Mouse (Mus musculus) cerebellum, postnatal 10 days (tissue): ENCODE measurements around the gene Vmn2r3.
"Not testable (repeated sequence)": the region's sequence is repeated elsewhere in the genome, so short reads cannot be mapped to it uniquely, and the experiment has no call there.

ENCODE experiments used
- DNase-seq, 2 experiments: peaks; one replicate each; pipeline ENCODE4 v3.0.0; 2021; ENCODE audit warnings: mixed read lengths in 2 of 2

Vmn2r3 gene

DNA sequence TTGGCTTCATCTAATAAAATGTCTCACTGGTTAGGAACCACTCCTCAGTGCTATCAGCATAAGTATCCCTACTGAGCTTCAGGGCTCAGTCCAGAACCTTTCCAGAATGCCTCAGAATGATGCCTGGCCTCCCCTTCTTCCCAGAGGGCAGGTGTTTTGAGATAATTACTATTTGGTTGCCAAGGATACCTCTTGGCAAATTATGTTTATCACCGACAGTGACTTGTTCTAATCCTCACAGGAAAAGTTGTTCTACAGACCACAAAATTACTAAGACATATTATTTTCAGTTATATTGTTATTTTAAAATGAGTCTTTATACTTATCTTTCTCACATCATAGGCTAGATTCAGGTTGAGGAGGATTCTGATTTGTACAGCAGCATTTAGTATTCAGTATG, at the start of gene Vmn2r3:
Vmn2r3 (minus strand) TSS at position 101 of the 400 bp plus-strand sequence.
- DNase-seq = no peak

GRCm38 (mm10) chr3:64332548-64332947, 43.0 kb upstream of the Vmn2r3 start:
- no peak for DNase-seq

- DNase-seq = no peak
Observed at GRCm38 (mm10) chr3:64321824-64322223, 32.3 kb upstream of the Vmn2r3 start.

- peak; percentile 2 to 13 for DNase-seq
Observed at GRCm38 (mm10) chr3:64306799-64307198, 17.3 kb upstream of the Vmn2r3 start.

- no peak for DNase-seq
Observed at GRCm38 (mm10) chr3:64265762-64266112, 23.8 kb downstream of the Vmn2r3 start.

DNA sequence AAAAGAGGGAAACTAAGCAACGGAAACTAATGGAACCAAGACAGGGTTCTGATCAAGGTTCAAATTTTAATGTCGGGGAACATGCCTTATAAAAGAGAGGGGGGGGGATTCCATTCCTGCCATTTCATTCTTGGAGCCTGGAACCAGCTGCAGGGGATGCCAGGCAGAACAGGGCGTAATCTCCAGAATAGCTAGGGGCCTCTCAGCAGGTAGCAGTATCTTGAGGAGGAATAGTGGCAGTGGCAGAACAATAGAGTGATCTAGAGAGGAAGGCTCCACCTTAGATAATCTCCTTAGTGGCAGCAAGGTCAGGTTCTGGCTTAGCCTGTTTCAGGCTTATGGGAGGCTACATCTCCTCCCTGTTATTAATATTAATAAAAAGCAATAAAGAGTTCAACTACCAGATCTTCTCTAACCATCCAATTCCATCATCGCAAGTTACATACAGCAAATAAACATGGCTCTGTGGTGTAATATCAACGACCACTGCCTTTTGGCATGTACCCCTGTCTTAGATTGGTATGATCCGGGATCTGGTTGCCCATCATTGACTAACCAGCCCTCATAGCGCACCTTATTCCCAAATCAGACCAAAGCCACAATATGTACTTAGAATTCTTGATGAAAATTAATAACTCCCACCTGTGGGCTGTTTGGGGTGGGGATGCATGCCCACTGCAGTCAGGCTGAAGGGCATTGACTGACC, 24.3 kb downstream of the Vmn2r3 start:
- DNase-seq = not testable (repeated sequence)

DNA sequence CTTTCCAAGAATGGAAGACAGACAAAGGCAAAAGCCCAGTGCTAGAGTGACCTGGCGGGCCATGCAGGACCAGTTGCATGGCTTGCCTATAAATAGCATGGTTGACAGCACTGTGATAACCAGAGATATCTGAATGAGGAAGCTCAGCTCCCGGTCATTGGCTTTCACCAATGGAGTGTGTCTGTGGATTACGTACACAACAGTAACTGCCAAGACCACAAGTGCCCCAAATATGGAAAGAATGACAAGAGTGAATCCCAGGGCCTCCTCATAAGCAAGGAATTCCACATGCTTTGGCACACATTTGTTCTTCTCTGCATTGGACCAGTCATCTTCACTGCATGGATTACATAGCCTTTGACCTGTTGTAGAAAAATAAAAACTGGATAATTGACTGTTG, 29.9 kb downstream of the Vmn2r3 start:
- DNase-seq = no peak

DNA sequence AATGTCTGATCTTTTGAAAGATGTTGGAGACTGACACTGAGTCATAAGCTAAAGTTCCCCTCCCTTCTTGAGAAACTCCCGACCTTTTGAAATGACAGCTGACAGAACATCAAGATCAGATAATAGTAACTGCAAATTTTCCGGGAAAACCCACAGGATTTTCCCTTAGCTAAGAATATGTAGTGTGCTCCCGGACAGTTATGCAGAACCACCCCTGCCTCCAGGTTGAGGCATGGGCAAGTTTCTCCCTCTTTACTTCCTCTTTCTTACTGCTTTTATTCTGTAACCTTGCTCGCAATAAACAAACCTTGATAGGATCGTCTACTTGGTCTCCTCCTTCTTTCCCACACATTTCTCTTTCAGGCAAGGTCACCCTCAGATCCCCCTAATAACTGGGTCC, 37.9 kb downstream of the Vmn2r3 start:
- no peak for DNase-seq

DNA sequence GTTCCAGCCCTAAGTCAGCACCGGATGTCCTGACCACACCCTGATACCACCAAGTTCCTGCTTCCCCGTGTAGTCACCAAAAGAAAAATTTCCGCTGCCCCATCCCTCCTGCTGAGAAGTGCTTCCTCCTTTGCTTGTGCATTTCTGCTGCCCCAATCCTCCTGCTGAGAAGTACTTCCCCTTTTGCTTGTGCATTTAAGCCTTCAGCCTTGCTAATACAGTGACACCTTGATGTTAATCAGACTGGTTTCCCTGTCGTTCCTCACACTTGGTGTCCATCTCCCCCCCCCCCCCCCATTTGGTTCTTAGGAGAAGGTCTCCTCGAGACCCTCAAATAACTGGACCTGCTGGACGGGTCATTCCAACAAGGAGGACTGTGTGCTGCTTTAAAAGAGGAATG, 39.0 kb downstream of the Vmn2r3 start:
- DNase-seq = not testable (repeated sequence)

GRCm38 (mm10) chr3:64235459-64235858, 54.0 kb downstream of the Vmn2r3 start:
- DNase-seq = not testable (repeated sequence)

GRCm38 (mm10) chr3:64233655-64234054, 55.9 kb downstream of the Vmn2r3 start:
- DNase-seq = not testable (repeated sequence)

- DNase-seq = peak; percentile 7 to 20
Observed at GRCm38 (mm10) chr3:64227243-64227642, 62.3 kb downstream of the Vmn2r3 start.
